Mouse (Mus musculus) heart, embryonic 14.5 days (tissue): ENCODE measurements around the gene Hcls1. TPM values are rescaled to one million over a fixed set of nuclear protein-coding genes. Genes with fewer than 3 reads are reported as not detected.

Source experiments
- ATAC-seq: fragments of 200-750 bp; cut with Nextera tagmentation; 2 replicates; pipeline ENCODE4 v1.8.0; 2017; ENCODE audit warnings: low read depth, moderate TSS enrichment; ENCODE audit not compliant: insufficient number of reproducible peaks, insufficient read depth, low FRiP score
- H3K27ac ChIP-seq, 2 experiments: fragments of 200-500 bp in 1 of 2; fragments of 300-500 bp in 1 of 2; sonication (generic) in 1 of 2; replicated peaks in 1 of 2; 2 replicates each; pipeline ENCODE4 v1.5.1; 2012 to 2014; ENCODE audit warnings: low read depth in 2 of 2, low read length in 2 of 2, control low read depth in 1 of 2, mild to moderate bottlenecking in 1 of 2, mixed read lengths in 1 of 2; ENCODE audit not compliant: control insufficient read depth in 1 of 2, insufficient read depth in 1 of 2
- H3K27me3 ChIP-seq: fragments of 300-500 bp; sonication (generic); 2 replicates; pipeline ENCODE4 v1.6.1; 2014; ENCODE audit warnings: mild to moderate bottlenecking, low read length, control low read depth; ENCODE audit not compliant: control insufficient read depth, insufficient read depth
- H3K36me3 ChIP-seq: fragments of 300-500 bp; sonication (generic); 2 replicates; pipeline ENCODE4 v1.6.1; 2014; ENCODE audit warnings: mild to moderate bottlenecking, control low read depth, low read length, mixed read lengths; ENCODE audit not compliant: control insufficient read depth, insufficient read depth
- H3K4me1 ChIP-seq, 2 experiments: fragments of 200-500 bp in 1 of 2; fragments of 300-500 bp in 1 of 2; sonication (generic) in 1 of 2; 2 replicates each; pipeline ENCODE4 v1.6.1; 2012 to 2014; ENCODE audit warnings: low read length in 2 of 2, control low read depth in 1 of 2, mixed read lengths in 1 of 2; ENCODE audit not compliant: control insufficient read depth in 2 of 2, insufficient read depth in 2 of 2
- H3K4me2 ChIP-seq: fragments of 300-500 bp; sonication (generic); 2 replicates; pipeline ENCODE4 v1.6.1; 2014; ENCODE audit warnings: mild to moderate bottlenecking, low read length
- H3K4me3 ChIP-seq, 2 experiments: fragments of 200-500 bp in 1 of 2; fragments of 300-500 bp in 1 of 2; sonication (generic) in 1 of 2; 2 replicates each; pipeline ENCODE4 v1.5.1; 2012 to 2014; ENCODE audit warnings: low read length in 2 of 2, mild to moderate bottlenecking in 2 of 2, control low read depth in 1 of 2, low read depth in 1 of 2, moderate library complexity in 1 of 2; ENCODE audit not compliant: control insufficient read depth in 1 of 2, insufficient read depth in 1 of 2
- H3K9ac ChIP-seq: fragments of 300-500 bp; sonication (generic); 2 replicates; pipeline ENCODE4 v1.6.1; 2014; ENCODE audit warnings: mild to moderate bottlenecking, low read length
- H3K9me3 ChIP-seq: fragments of 300-500 bp; sonication (generic); 2 replicates; pipeline ENCODE4 v1.6.1; 2016; ENCODE audit warnings: low read length, control low read depth; ENCODE audit not compliant: control insufficient read depth
- WGBS: fragments of 180-500 bp; shearing (Covaris S2); extraction: QIAGEN DNeasy Blood & Tissue Kit; methylation state at CpG from one replicate; pipeline ENCODE4 v1.1.7; 2014; 5-methylcytosine and 5-hydroxymethylcytosine counted together
- polyA plus RNA-seq: library from polyadenylated mRNA; unstranded; fragments of >200 nt; fragmentation: Nextera tagmentation; extraction: Ambion mirVana; gene quantifications from 2 replicates; pipeline ENCODE4 v1.2.1, GENCODE M21; 2014

Hcls1 gene
- polyA plus RNA-seq, 1 experiment from 2014 or later = 2.3 TPM

DNA sequence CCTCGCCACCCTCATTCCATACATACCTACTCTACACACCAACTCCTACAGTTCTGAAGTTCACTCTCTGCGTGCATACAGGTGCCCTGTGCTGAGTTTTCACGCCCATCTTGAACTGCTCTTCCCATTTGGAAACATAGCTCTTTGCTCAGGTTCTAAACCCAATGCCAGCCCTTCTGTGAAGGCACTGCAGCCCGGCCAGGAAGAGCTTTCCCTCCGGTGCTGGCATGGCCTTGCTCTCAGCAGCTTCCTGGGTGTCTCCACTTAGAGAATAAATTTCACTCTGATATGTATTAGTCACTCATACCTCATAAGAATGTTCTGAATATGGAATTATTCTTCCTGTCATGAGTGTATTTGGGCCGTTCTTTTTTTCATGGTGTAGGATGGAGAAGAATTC is 9.4 kb upstream of the Hcls1 start:
- no peak for ATAC-seq
- Histone ChIP-seq H3K9ac (no peak overlapping the region), H3K4me1 (no peaks in the 10 kb centered on the region), H3K27ac (no peak overlapping the region), H3K36me3 (peaks cover 93% of the 10 kb centered on the region), H3K4me2 (no peak overlapping the region), H3K4me3 (no peak overlapping the region), H3K9me3 (no peaks in the 10 kb centered on the region), H3K27me3 (no peaks in the 10 kb centered on the region)
- 85% methylated on average over 6 of the region's 6 CpGs for WGBS

GRCm38 (mm10) chr16:36925797-36926196 is 9.0 kb upstream of the Hcls1 start:
- H3K9me3 ChIP-seq = no peaks in the 10 kb centered on the region
- no peaks in the 10 kb centered on the region for H3K4me1 ChIP-seq
- no peak overlapping the region for H3K27ac ChIP-seq
- no peak for ATAC-seq
- 81% methylated on average over 6 of the region's 6 CpGs for WGBS
- H3K9ac ChIP-seq = no peak overlapping the region
- H3K36me3 ChIP-seq = peaks cover 93% of the 10 kb centered on the region
- H3K4me3 ChIP-seq = no peak overlapping the region
- no peaks in the 10 kb centered on the region for H3K27me3 ChIP-seq
- no peak overlapping the region for H3K4me2 ChIP-seq

DNA sequence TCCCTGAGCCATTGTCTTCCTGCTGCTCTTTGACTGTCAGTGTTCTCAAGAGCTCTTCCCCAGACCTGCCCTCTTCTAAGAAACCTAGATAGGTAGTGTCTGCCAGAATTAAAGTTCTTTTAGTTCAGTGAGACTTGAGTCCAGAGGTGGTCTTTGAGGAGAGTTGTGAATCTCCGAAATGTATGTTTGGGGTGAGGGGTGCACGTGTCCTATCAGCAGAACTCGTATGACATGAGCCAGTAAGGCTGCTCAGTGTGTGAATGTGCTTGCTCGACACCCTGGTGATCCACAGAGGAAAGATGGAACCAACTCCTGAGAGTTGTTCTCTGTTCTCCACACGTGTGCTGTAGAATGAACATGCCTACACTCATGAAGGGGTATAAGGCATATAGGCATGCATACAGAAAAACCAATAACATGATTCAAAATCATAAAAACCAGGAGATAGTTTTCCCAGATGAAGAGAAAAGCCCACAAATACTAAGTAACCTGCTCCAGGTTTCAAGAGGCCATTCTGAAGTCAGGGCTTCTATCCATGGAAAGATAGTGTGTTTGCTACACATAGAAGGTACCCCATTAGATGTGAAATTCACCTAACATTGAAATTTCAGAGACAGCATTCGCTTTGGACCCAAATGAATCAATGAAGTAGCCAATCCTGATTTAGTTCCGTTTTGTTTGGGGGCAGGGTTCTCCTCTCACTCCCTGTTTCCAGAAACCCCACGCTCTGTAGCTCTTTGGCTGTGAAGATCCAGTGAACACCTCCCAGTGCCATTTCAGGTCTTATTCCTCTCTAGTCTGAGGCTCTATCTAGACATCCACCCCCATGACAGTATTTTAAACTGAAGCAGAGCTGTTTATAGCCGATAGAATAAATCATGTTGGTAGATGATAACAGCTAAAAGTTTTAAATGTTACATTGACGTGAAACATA is 8.0 kb upstream of the Hcls1 start:
- no peak overlapping the region for H3K4me2 ChIP-seq
- no peak overlapping the region for H3K27ac ChIP-seq
- no peak overlapping the region for H3K9ac ChIP-seq
- H3K4me3 ChIP-seq = no peak overlapping the region
- no peaks in the 10 kb centered on the region for H3K27me3 ChIP-seq
- WGBS = 87% methylated on average over 10 of the region's 10 CpGs
- peaks cover 97% of the 10 kb centered on the region for H3K36me3 ChIP-seq
- ATAC-seq = no peak
- H3K9me3 ChIP-seq = no peaks in the 10 kb centered on the region
- no peaks in the 10 kb centered on the region for H3K4me1 ChIP-seq

DNA sequence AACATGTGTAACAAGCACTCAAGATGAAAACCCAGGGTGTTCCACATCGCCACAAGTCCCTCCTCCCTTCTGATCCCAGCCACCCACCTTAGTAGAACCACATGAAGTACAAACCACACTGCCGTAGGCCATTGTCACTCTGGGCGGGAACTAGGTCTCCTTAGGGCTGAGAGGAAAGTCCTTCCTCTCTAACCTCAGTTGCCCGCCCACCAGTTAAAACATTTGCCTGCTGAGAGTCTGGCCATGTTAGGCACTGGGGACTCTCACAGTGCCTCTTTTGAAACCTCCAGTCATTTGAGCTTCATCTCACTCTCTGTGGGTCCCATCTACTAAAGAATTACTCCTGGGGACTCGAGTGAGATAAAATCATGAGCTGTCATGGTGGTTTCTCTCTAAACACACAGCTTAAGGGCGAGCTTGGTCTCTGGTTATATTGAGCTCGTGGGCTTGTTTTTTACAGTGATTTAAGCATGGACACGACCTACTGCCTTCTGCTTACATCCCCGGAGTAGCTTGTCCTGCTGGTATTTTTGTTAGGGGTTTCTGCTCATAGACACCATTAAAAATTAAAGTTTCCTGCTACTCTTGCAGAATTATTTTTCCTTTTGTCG is 7.2 kb upstream of the Hcls1 start:
- Histone ChIP-seq H3K4me1 (no peaks in the 10 kb centered on the region), H3K4me3 (no peak overlapping the region), H3K4me2 (no peak overlapping the region), H3K27ac (no peak overlapping the region), H3K9me3 (no peaks in the 10 kb centered on the region), H3K9ac (no peak overlapping the region), H3K36me3 (peaks cover 100% of the 10 kb centered on the region), H3K27me3 (no peaks in the 10 kb centered on the region)
- no peak for ATAC-seq
- WGBS = 84% methylated on average over 10 of the region's 10 CpGs

GRCm38 (mm10) chr16:36928106-36928500 is 6.7 kb upstream of the Hcls1 start:
- Histone ChIP-seq H3K36me3 (peaks cover 100% of the 10 kb centered on the region), H3K4me3 (no peak overlapping the region), H3K27ac (no peak overlapping the region), H3K4me1 (no peaks in the 10 kb centered on the region), H3K9ac (no peak overlapping the region), H3K9me3 (no peaks in the 10 kb centered on the region), H3K27me3 (no peaks in the 10 kb centered on the region), H3K4me2 (no peak overlapping the region)
- no peak for ATAC-seq
- 88% methylated on average over 8 of the region's 8 CpGs for WGBS

GRCm38 (mm10) chr16:36929216-36929615 is 5.6 kb upstream of the Hcls1 start:
- WGBS = 93% methylated on average over 7 of the region's 7 CpGs
- Histone ChIP-seq H3K27me3 (no peaks in the 10 kb centered on the region), H3K4me2 (no peak overlapping the region), H3K9me3 (no peaks in the 10 kb centered on the region), H3K36me3 (peaks cover 93% of the 10 kb centered on the region), H3K9ac (no peak overlapping the region), H3K4me1 (peaks cover 5% of the 10 kb centered on the region in 2 experiments; a peak in 2 of 4 replicates), H3K27ac (no peak overlapping the region), H3K4me3 (no peak overlapping the region)
- ATAC-seq = no peak

DNA sequence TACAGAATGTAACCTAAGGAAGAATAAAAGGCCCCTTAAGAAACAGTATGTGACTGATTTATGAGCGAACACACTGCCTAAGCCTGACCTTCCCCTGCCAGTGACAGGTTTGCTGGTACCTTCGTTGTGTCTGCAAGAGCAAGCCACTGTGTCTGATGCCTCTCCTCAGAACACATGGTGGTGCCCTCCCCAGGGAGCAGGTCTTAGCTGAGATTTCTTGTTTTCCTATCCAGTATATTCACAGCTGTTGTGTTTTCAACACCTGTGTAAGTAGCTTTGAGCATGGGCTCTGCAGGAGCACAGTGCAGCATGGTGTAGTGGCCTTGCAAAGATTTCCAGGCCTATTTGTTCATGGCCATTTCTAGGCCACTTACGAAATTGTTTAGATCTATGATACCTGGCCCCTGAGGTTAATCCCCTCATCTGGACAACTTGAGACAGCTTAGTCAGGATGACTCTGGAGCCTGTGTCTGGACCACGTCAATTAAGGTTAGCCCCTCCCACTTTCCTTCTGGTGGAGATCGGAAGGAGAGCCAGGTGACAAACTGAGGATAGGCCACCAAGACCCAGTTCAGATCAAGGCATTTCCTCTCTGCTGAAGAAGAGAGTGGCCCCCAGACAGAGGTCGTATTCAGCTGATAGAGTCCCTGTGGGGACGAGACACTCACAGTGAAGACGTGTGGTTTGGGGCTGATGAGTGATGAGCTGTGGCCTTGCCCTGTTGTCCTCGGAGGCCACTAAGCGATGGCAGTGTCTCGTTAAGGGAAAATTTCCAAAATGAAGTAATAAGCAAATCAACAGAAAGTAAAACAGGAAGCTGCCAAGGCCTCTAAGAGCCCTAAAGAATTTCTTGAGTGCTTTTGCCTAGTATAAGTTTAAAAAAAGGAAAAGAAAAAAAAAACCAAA is 4.3 kb upstream of the Hcls1 start:
- no peak overlapping the region for H3K9ac ChIP-seq
- WGBS = 61% methylated on average over 11 of the region's 11 CpGs

More for the DNA sequence above, 4.3 kb upstream of the Hcls1 start:
- ATAC-seq = no peak
- peaks cover 6 to 15% of the 10 kb centered on the region in 2 experiments; a peak in 2 of 4 replicates for H3K4me1 ChIP-seq
- H3K27ac ChIP-seq = no peak overlapping the region
- H3K36me3 ChIP-seq = peaks cover 81% of the 10 kb centered on the region
- H3K4me2 ChIP-seq = no peak overlapping the region
- H3K4me3 ChIP-seq = no peak overlapping the region
- H3K9me3 ChIP-seq = no peaks in the 10 kb centered on the region
- no peaks in the 10 kb centered on the region for H3K27me3 ChIP-seq
